Mouse (Mus musculus): ENCODE measurements around the gene S100b. TPM values are rescaled to one million over a fixed set of nuclear protein-coding genes. Genes with fewer than 3 reads are reported as not detected.
A peak's percentile ranks its signal among the peaks of the same experiment; 100 is the strongest.

Gene S100b
- total RNA-seq (2021): 1 to 10 TPM in 1 of 2 experiments, under 1 TPM in 1; 1.00 to 1.8 TPM
- long read RNA-seq, experiment 1: 0 reads
- long read RNA-seq, experiment 2, transcript S100b-201 (3 exons, 1,484 nt): major isoform, 5 of 5 reads
- long read RNA-seq, experiment 2, partial matches to known transcripts: 0 of 5 reads
- long read RNA-seq, experiment 2, other reads (novel, unspliced or antisense): 0 of 5 reads

- intact Hi-C loops (cut with DNase I): no loop called here
These were observed at the start of gene S100b for GRCm38 (mm10) chr10:76253536-76253935. TSS of gene S100b (plus strand) at chr10:76253853.

GRCm38 (mm10) chr10:76207262-76207796, 46.3 kb upstream of the S100b start:
- no peak for DNase-seq
- intact Hi-C loops (cut with DNase I): loop anchor here (10.0 kb wide), 2 partner anchors 233 to 1457 kb away; no protein-coding TSS in a partner anchor

More at GRCm38 (mm10) chr10:76253536-76253935, at the start of gene S100b:
- peak in 1 of 2 experiments; percentile 38 for DNase-seq

- intact Hi-C loops (cut with DNase I): loop anchor here (10.0 kb wide), 2 partner anchors 234 to 1456 kb away; no protein-coding TSS in a partner anchor
- DNase-seq: no peak
These were observed 44.4 kb upstream of the S100b start for GRCm38 (mm10) chr10:76209241-76209640.

GRCm38 (mm10) chr10:76210806-76211205, 42.8 kb upstream of the S100b start:
- intact Hi-C loops (cut with DNase I): no loop called here
- no peak for DNase-seq

GRCm38 (mm10) chr10:76212121-76212520, 41.5 kb upstream of the S100b start:
- no peak for DNase-seq
- intact Hi-C loops (cut with DNase I): no loop called here

- no peak for DNase-seq
- intact Hi-C loops (cut with DNase I): no loop called here
These were observed 39.5 kb upstream of the S100b start for GRCm38 (mm10) chr10:76214161-76214560.

- intact Hi-C loops (cut with DNase I): no loop called here
- DNase-seq: no peak
These were observed 36.6 kb upstream of the S100b start for GRCm38 (mm10) chr10:76217056-76217455.

- intact Hi-C loops (cut with DNase I): no loop called here
These were observed 35.4 kb upstream of the S100b start for GRCm38 (mm10) chr10:76218240-76218639.

GRCm38 (mm10) chr10:76225944-76226343, 27.7 kb upstream of the S100b start:
- intact Hi-C loops (cut with DNase I): no loop called here
- no peak for DNase-seq

More at GRCm38 (mm10) chr10:76218240-76218639, 35.4 kb upstream of the S100b start:
- no peak for DNase-seq

GRCm38 (mm10) chr10:76229627-76230026, 24.0 kb upstream of the S100b start:
- no peak for DNase-seq
- intact Hi-C loops (cut with DNase I): no loop called here

GRCm38 (mm10) chr10:76237341-76238225, 16.1 kb upstream of the S100b start, which contains the start of gene Prmt2:
TSS of gene Prmt2 (minus strand) at chr10:76237865.
- intact Hi-C loops (cut with DNase I): loop anchor here (2.0 kb wide), 1 partner anchor 17 kb away; no protein-coding TSS in a partner anchor
- peak; percentile 94 for DNase-seq

- intact Hi-C loops (cut with DNase I): loop anchor here (2.0 kb wide), 1 partner anchor 15 kb away; no protein-coding TSS in a partner anchor
- DNase-seq: no peak
These were observed 14.3 kb upstream of the S100b start for GRCm38 (mm10) chr10:76239401-76239800.

GRCm38 (mm10) chr10:76245106-76245505, 8.5 kb upstream of the S100b start:
- DNase-seq: no peak
- intact Hi-C loops (cut with DNase I): no loop called here

- intact Hi-C loops (cut with DNase I): no loop called here
- DNase-seq: no peak
These were observed 7.1 kb upstream of the S100b start for GRCm38 (mm10) chr10:76246601-76247000.

- no peak for DNase-seq
- intact Hi-C loops (cut with DNase I): no loop called here
These were observed 5.5 kb upstream of the S100b start for GRCm38 (mm10) chr10:76247960-76248646.

- intact Hi-C loops (cut with DNase I): no loop called here
- DNase-seq: no peak
These were observed 5.0 kb upstream of the S100b start for GRCm38 (mm10) chr10:76248647-76248968.

- intact Hi-C loops (cut with DNase I): no loop called here
- DNase-seq: no peak
These were observed 2.8 kb upstream of the S100b start for GRCm38 (mm10) chr10:76250870-76251269.

GRCm38 (mm10) chr10:76253079-76253478, 574 bp upstream of the S100b start:
- intact Hi-C loops (cut with DNase I): no loop called here
- no peak for DNase-seq

GRCm38 (mm10) chr10:76255617-76256016, 2.0 kb downstream of the S100b start:
- intact Hi-C loops (cut with DNase I): loop anchor here (2.0 kb wide), 1 partner anchor 17 kb away; no protein-coding TSS in a partner anchor
- no peak for DNase-seq

- intact Hi-C loops (cut with DNase I): no loop called here
- no peak for DNase-seq
These were observed 3.6 kb downstream of the S100b start for GRCm38 (mm10) chr10:76257231-76257630.

All from heart, postnatal 14 days (tissue).